Mouse (Mus musculus) kidney, postnatal 0 days (tissue): ENCODE results near the gene Rrm2. TPM values are rescaled to one million over a fixed set of nuclear protein-coding genes. Genes with fewer than 3 reads are reported as not detected.

ENCODE experiments used
- ATAC-seq: fragments of 200-750 bp; cut with Nextera tagmentation; replicated peaks from 2 replicates; pipeline ENCODE4 v1.8.0; 2017; ENCODE audit warnings: low read depth, moderate number of reproducible peaks, moderate TSS enrichment, moderate library complexity; ENCODE audit not compliant: low FRiP score
- DNase-seq: peaks from one replicate; pipeline ENCODE4 v3.0.0-alpha.2; 2016; ENCODE audit warnings: low spot score
- H3K27ac ChIP-seq: fragments of 300-500 bp; sonication (generic); 2 replicates; pipeline ENCODE4 v1.5.1; 2014; ENCODE audit warnings: mild to moderate bottlenecking
- H3K27me3 ChIP-seq: fragments of 300-500 bp; sonication (generic); 2 replicates; pipeline ENCODE4 v1.6.1; 2014; ENCODE audit warnings: low read length, mixed read lengths; ENCODE audit not compliant: insufficient read depth
- H3K36me3 ChIP-seq: fragments of 300-500 bp; sonication (generic); 2 replicates; pipeline ENCODE4 v1.6.1; 2014; ENCODE audit warnings: low read length, mixed read lengths; ENCODE audit not compliant: insufficient read depth
- H3K4me1 ChIP-seq: fragments of 300-500 bp; sonication (generic); replicated peaks from 2 replicates; pipeline ENCODE4 v1.6.1; 2014; ENCODE audit warnings: antibody characterized with exemption, low read length, mixed read lengths; ENCODE audit not compliant: insufficient read depth
- H3K4me2 ChIP-seq: fragments of 300-500 bp; sonication (generic); 2 replicates; pipeline ENCODE4 v1.6.1; 2014; ENCODE audit warnings: mild to moderate bottlenecking, low read length, moderate library complexity, mixed read lengths
- H3K4me3 ChIP-seq: fragments of 300-500 bp; sonication (generic); replicated peaks from 2 replicates; pipeline ENCODE4 v1.5.1; 2014; ENCODE audit warnings: low read depth, low read length
- H3K9ac ChIP-seq: fragments of 300-500 bp; sonication (generic); 2 replicates; pipeline ENCODE4 v1.6.1; 2014; ENCODE audit warnings: low read depth, low read length
- H3K9me3 ChIP-seq: fragments of 300-500 bp; sonication (generic); replicated peaks from 2 replicates; pipeline ENCODE4 v1.6.1; 2016; ENCODE audit warnings: low read length, inconsistent platforms, mixed read lengths
- CTCF ChIP-seq: IDR thresholded peaks from 2 replicates; pipeline ENCODE4 v1.5.1; 2016; ENCODE audit warnings: antibody characterized with exemption, low read depth, mild to moderate bottlenecking, moderate library complexity
- WGBS: fragments of 180-500 bp; shearing (Covaris S2); extraction: QIAGEN DNeasy Blood & Tissue Kit; methylation state at CpG from one replicate; pipeline ENCODE4 v1.1.7; 2014; 5-methylcytosine and 5-hydroxymethylcytosine counted together
- polyA plus RNA-seq: library from polyadenylated mRNA; unstranded; fragments of >200 nt; fragmentation: Nextera tagmentation; extraction: Ambion mirVana; gene quantifications from 2 replicates; pipeline ENCODE4 v1.2.1, GENCODE M21; 2015

Rrm2 gene
- polyA plus RNA-seq, 1 experiment from 2014 or later, result 101 TPM

DNA sequence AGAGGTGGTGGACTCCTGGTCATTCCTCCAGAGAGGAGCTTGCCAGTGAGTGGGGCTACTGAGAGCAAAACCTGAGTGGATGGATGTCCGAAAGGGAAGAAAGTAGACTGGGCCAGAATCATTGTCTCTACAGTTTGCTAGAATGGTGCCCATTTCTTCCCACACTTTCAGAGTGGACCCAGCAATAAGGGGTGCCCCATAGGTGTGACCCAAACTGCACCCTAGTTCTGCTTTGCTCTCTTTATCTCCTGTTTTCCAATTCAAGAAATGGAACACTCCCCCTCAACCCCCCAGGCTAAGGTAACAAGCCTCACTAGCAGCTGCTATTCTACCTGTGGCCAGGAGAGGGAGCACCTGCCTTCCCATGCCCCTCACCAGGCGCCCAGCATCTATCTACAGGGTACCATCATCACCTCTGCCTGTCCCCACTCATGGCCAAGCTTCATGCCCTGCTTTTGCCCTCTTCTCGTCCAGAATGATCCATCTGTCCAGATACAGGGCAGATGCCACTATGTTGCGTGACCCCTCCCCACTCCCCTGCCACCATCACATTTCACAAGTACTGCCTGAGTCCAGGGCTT, 8.8 kb downstream of the Rrm2 start:
- H3K9ac ChIP-seq, result no peak overlapping the region
- ATAC-seq (peak; percentile 58; the same call in 1 of the 2 replicates), DNase-seq (peak; percentile 76)
- peaks cover 7% of the 10 kb centered on the region; the same call in 1 of the 2 replicates for H3K36me3 ChIP-seq
- H3K9me3 ChIP-seq, result no peaks in the 10 kb centered on the region
- H3K27me3 ChIP-seq, result no peaks in the 10 kb centered on the region
- TF ChIP-seq CTCF, result peak; percentile 87
- no peak overlapping the region for H3K4me3 ChIP-seq
- no peaks in the 10 kb centered on the region for H3K4me1 ChIP-seq
- H3K27ac ChIP-seq, result no peak overlapping the region
- no peak overlapping the region for H3K4me2 ChIP-seq
- WGBS, result 54% methylated on average over 4 of the region's 4 CpGs

GRCm38 (mm10) chr12:24723434-24723833, 15.4 kb downstream of the Rrm2 start:
- H3K27ac ChIP-seq, result peak overlapping the region; percentile 60; the same call in 1 of the 2 replicates
- no peak for ATAC-seq

GRCm38 (mm10) chr12:24723859-24724258, 15.8 kb downstream of the Rrm2 start:
- 36% methylated on average over 4 of the region's 4 CpGs for whole genome bisulfite sequencing
- Histone ChIP-seq H3K9ac (no peak overlapping the region), H3K9me3 (no peaks in the 10 kb centered on the region), H3K27ac (peak overlapping the region; percentile 60; the same call in 1 of the 2 replicates), H3K27me3 (no peaks in the 10 kb centered on the region), H3K36me3 (no peaks in the 10 kb centered on the region), H3K4me1 (0 out of 2 replicates have a peak, but pooled peaks cover 7% of the 10 kb centered on the region), H3K4me2 (no peak overlapping the region), H3K4me3 (no peak overlapping the region)
- ATAC-seq (no peak), DNase-seq (no peak)
- TF ChIP-seq CTCF, result no peak

More at GRCm38 (mm10) chr12:24723434-24723833, 15.4 kb downstream of the Rrm2 start:
- H3K36me3 ChIP-seq, result no peaks in the 10 kb centered on the region
- H3K4me2 ChIP-seq, result no peak overlapping the region
- TF ChIP-seq CTCF, result no peak
- H3K27me3 ChIP-seq, result no peaks in the 10 kb centered on the region
- WGBS, result 23% methylated on average over 2 of the region's 2 CpGs
- peak; percentile 46 for DNase-seq
- H3K9ac ChIP-seq, result no peak overlapping the region
- no peak overlapping the region for H3K4me3 ChIP-seq
- H3K4me1 ChIP-seq, result 0 out of 2 replicates have a peak, but pooled peaks cover 7% of the 10 kb centered on the region
- no peaks in the 10 kb centered on the region for H3K9me3 ChIP-seq

GRCm38 (mm10) chr12:24724369-24724768, 16.3 kb downstream of the Rrm2 start:
- DNase-seq (peak; percentile 67), ATAC-seq (peak; percentile 77)
- 19% methylated on average over 2 of the region's 2 CpGs for WGBS
- Histone ChIP-seq H3K27ac (0 out of 2 replicates have a peak overlapping the region, but pooled peaks have one; percentile 60), H3K27me3 (no peaks in the 10 kb centered on the region), H3K36me3 (no peaks in the 10 kb centered on the region), H3K9ac (no peak overlapping the region), H3K4me2 (0 out of 2 replicates have a peak overlapping the region, but pooled peaks have one; percentile 21), H3K4me1 (0 out of 2 replicates have a peak, but pooled peaks cover 7% of the 10 kb centered on the region), H3K4me3 (no peak overlapping the region), H3K9me3 (no peaks in the 10 kb centered on the region)
- no peak for TF ChIP-seq CTCF

DNA sequence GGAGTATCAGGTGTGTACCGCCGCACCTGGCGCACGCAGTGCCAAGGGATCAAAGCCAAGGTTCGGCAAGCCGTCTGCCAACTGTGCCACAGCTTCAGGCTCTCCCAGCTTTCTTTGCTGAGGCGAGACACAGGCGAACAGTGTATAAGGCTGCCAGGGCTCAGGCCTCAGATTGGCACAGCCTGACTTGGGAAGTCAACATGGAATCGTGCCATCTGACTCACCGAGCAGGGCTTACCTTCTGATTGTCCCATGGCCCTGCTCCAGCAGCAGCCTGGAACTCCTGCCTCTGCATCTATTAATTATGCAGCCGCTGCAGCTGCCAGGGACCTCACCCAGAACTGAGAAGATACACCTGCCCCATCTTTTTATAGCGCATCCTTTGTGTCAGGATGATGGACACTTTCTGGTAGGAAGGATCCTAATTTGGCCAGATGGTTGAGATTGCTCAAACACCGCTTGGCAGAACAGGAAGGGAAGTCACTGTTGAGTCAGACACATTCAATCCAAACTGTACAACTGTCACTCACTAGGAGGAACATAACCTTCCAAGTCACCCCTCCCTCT, 26.9 kb downstream of the Rrm2 start:
- no peak for ATAC-seq
- no peak overlapping the region for H3K4me3 ChIP-seq
- WGBS, result 65% methylated on average over 13 of the region's 13 CpGs

GRCm38 (mm10) chr12:24736956-24737355, 28.9 kb downstream of the Rrm2 start:
- Histone ChIP-seq H3K36me3 (no peaks in the 10 kb centered on the region), H3K27me3 (no peaks in the 10 kb centered on the region), H3K9me3 (no peaks in the 10 kb centered on the region), H3K4me3 (no peak overlapping the region), H3K4me2 (no peak overlapping the region), H3K4me1 (no peaks in the 10 kb centered on the region), H3K27ac (no peak overlapping the region), H3K9ac (no peak overlapping the region)
- DNase-seq (no peak), ATAC-seq (no peak)
- peak; percentile 25; the same call in 1 of the 2 replicates for TF ChIP-seq CTCF
- WGBS, result 78% methylated on average over 2 of the region's 2 CpGs

More for the DNA sequence above, 26.9 kb downstream of the Rrm2 start:
- H3K4me1 ChIP-seq, result no peaks in the 10 kb centered on the region
- H3K9ac ChIP-seq, result no peak overlapping the region
- no peaks in the 10 kb centered on the region for H3K36me3 ChIP-seq
- no peak for TF ChIP-seq CTCF
- H3K9me3 ChIP-seq, result no peaks in the 10 kb centered on the region
- no peak overlapping the region for H3K27ac ChIP-seq
- H3K4me2 ChIP-seq, result no peak overlapping the region
- DNase-seq, result no peak
- no peaks in the 10 kb centered on the region for H3K27me3 ChIP-seq
